In genomic region chr10:121919016-121919415, GRCm38 (mm10) we compare ENCODE assay signal across 24 mouse cellular contexts.
DNase-seq lines count a peak whose midpoint lies in the region; ATAC-seq and TF ChIP-seq lines count a peak whose summit lies in the region.
"Had no signal": no experiment of that assay in that cellular context is flagged by ENCODE, and none has a peak within 500 bp of the region (broad histone marks: within the 10 kb centered on the region; RNA-seq: fewer than 3 reads in every experiment).

No protein-coding gene starts in this region.

- no peak overlapping the region for H3K4me3 ChIP-seq in forebrain, embryonic 14.5 days (ENCODE audit: low read depth, low read length)
- H3K4me3 ChIP-seq in forebrain, embryonic 16.5 days (replicated peaks; ENCODE audit: low read length) = no peak overlapping the region
- H3K4me3 ChIP-seq in midbrain, postnatal 0 days (ENCODE audit: low read depth, low read length) = no peak overlapping the region
- H3K4me3 ChIP-seq in midbrain, embryonic 14.5 days (replicated peaks; ENCODE audit: low read depth, low read length) = no peak overlapping the region
- H3K4me3 ChIP-seq: erythroblast, embryonic 14.5 days; forebrain, embryonic 15.5 days; hindbrain, embryonic 12.5 days had no signal

- ATAC-seq in forebrain, embryonic 14.5 days = no peak
- no peak for ATAC-seq in forebrain, embryonic 16.5 days
- no peak for ATAC-seq in midbrain, postnatal 0 days (ENCODE audit: low FRiP score)
- no peak for ATAC-seq in midbrain, embryonic 14.5 days (ENCODE audit: low FRiP score, low TSS enrichment)
- ATAC-seq: CD4-positive, CD25-positive, alpha-beta regulatory T cell, adult 4 months; forebrain, embryonic 15.5 days; inflammation-experienced regulatory T-cells, adult 6 months; intestine, embryonic 16.5 days; Patski had no signal

- H3K36me3 ChIP-seq in forebrain, embryonic 14.5 days (ENCODE audit: control insufficient read depth, insufficient read depth, low read length) = no peaks in the 10 kb centered on the region
- no peaks in the 10 kb centered on the region for H3K36me3 ChIP-seq in forebrain, embryonic 16.5 days (ENCODE audit: control insufficient read depth, insufficient read depth)
- H3K36me3 ChIP-seq in midbrain, postnatal 0 days (ENCODE audit: insufficient read depth, low read length) = peaks cover 4% of the 10 kb centered on the region; the same call in 1 of the 2 replicates
- H3K36me3 ChIP-seq in midbrain, embryonic 14.5 days (ENCODE audit: control insufficient read depth, insufficient read depth, low read length) = peaks cover 18% of the 10 kb centered on the region; the same call in 1 of the 2 replicates

- no peak overlapping the region for H3K9ac ChIP-seq in forebrain, embryonic 14.5 days (ENCODE audit: low read length)
- H3K9ac ChIP-seq in forebrain, embryonic 16.5 days (replicated peaks; ENCODE audit: low read depth, low read length) = no peak overlapping the region
- H3K9ac ChIP-seq in midbrain, postnatal 0 days (replicated peaks; ENCODE audit: low read length, poor library complexity, severe bottlenecking) = no peak overlapping the region
- H3K9ac ChIP-seq in midbrain, embryonic 14.5 days (replicated peaks; ENCODE audit: low read length) = no peak overlapping the region
- H3K9ac ChIP-seq: forebrain, embryonic 15.5 days; hindbrain, embryonic 12.5 days had no signal

- DNase-seq in forebrain, embryonic 14.5 days (ENCODE audit: low spot score) = peak; percentile 17
- DNase-seq in midbrain, postnatal 0 days (ENCODE audit: low spot score) = no peak
- DNase-seq in midbrain, embryonic 14.5 days = no peak
- peak; percentile 39 for DNase-seq in brain, embryonic 14.5 days (ENCODE audit: low read depth)
- peak; percentile 65 for DNase-seq in retina, postnatal 1 day
- DNase-seq in adrenal gland, adult 18-20 months (ENCODE audit: low spot score in 2 of 2) = no peak
- DNase-seq in right cerebral cortex, postnatal 10 days (ENCODE audit: low spot score in 2 of 2) = no peak
- DNase-seq: adrenal gland, postnatal 10 days; cerebellum, adult 11-12 months; cerebellum, adult 8-10 months; cerebellum, postnatal 36 days; embryo, embryonic 11 days; gastrocnemius, postnatal 14 days; heart, adult 11 months; kidney, adult 18-20 months had no signal

- no peak for TF ChIP-seq POLR2A in brain, embryonic 14.5 days (IDR thresholded peaks at IDR 0.05; ENCODE audit: borderline replicate concordance, extremely low read depth, insufficient read depth, insufficient read length, poor library complexity, severe bottlenecking)

- no peaks in the 10 kb centered on the region for H3K9me3 ChIP-seq in forebrain, embryonic 14.5 days (replicated peaks; ENCODE audit: control insufficient read depth, low read length)
- no peaks in the 10 kb centered on the region for H3K9me3 ChIP-seq in forebrain, embryonic 16.5 days (ENCODE audit: control insufficient read depth, low read length)
- H3K9me3 ChIP-seq in midbrain, postnatal 0 days (ENCODE audit: low read length) = no peaks in the 10 kb centered on the region
- H3K9me3 ChIP-seq in midbrain, embryonic 14.5 days (ENCODE audit: control insufficient read depth, low read length) = no peaks in the 10 kb centered on the region
- H3K9me3 ChIP-seq: forebrain, embryonic 15.5 days; hindbrain, embryonic 12.5 days had no signal

- no peaks in the 10 kb centered on the region for H3K27me3 ChIP-seq in forebrain, embryonic 14.5 days (replicated peaks; ENCODE audit: control insufficient read depth, insufficient read depth, low read length)
- no peaks in the 10 kb centered on the region for H3K27me3 ChIP-seq in forebrain, embryonic 16.5 days (replicated peaks; ENCODE audit: control insufficient read depth, insufficient read depth, low read length)
- no peaks in the 10 kb centered on the region for H3K27me3 ChIP-seq in midbrain, postnatal 0 days (ENCODE audit: insufficient read depth, low read length)
- H3K27me3 ChIP-seq in midbrain, embryonic 14.5 days (ENCODE audit: control insufficient read depth, insufficient read depth, low read length) = no peaks in the 10 kb centered on the region
- H3K27me3 ChIP-seq: forebrain, embryonic 15.5 days; hindbrain, embryonic 12.5 days; Patski had no signal

- H3K4me2 ChIP-seq in forebrain, embryonic 14.5 days (ENCODE audit: low read length) = no peak overlapping the region
- no peak overlapping the region for H3K4me2 ChIP-seq in forebrain, embryonic 16.5 days (ENCODE audit: low read length)
- H3K4me2 ChIP-seq in midbrain, postnatal 0 days (ENCODE audit: low read depth, low read length, poor library complexity, severe bottlenecking) = no peak overlapping the region
- H3K4me2 ChIP-seq in midbrain, embryonic 14.5 days (ENCODE audit: low read length) = no peak overlapping the region
- H3K4me2 ChIP-seq: forebrain, embryonic 15.5 days; heart, embryonic 11.5 days; hindbrain, embryonic 12.5 days had no signal

- TF ChIP-seq CTCF in midbrain, postnatal 0 days (IDR thresholded peaks at IDR 0.05) = no peak
- no peak for TF ChIP-seq CTCF in brain, embryonic 14.5 days (IDR thresholded peaks at IDR 0.05; ENCODE audit: borderline replicate concordance, extremely low read depth, insufficient read depth, insufficient read length)

- peaks cover 9% of the 10 kb centered on the region; the same call in 1 of the 2 replicates for H3K4me1 ChIP-seq in forebrain, embryonic 14.5 days (ENCODE audit: control insufficient read depth, insufficient read depth, low read length)
- H3K4me1 ChIP-seq in forebrain, embryonic 16.5 days (replicated peaks; ENCODE audit: control insufficient read depth, insufficient read depth, low read length) = 0 out of 2 replicates have a peak, but pooled peaks cover 2% of the 10 kb centered on the region
- H3K4me1 ChIP-seq in midbrain, postnatal 0 days (ENCODE audit: insufficient read depth, low read length) = 0 out of 2 replicates have a peak, but pooled peaks cover 2% of the 10 kb centered on the region
- 0 out of 2 replicates have a peak, but pooled peaks cover 3% of the 10 kb centered on the region for H3K4me1 ChIP-seq in midbrain, embryonic 14.5 days (ENCODE audit: control insufficient read depth, insufficient read depth, low read length)

- no peak overlapping the region for H3K27ac ChIP-seq in forebrain, embryonic 14.5 days (ENCODE audit: low read depth, low read length)
- no peak overlapping the region for H3K27ac ChIP-seq in forebrain, embryonic 16.5 days (ENCODE audit: low read length)
- 0 out of 2 replicates have a peak overlapping the region, but pooled peaks have one; percentile 26 for H3K27ac ChIP-seq in midbrain, postnatal 0 days (ENCODE audit: low read depth, low read length)
- no peak overlapping the region for H3K27ac ChIP-seq in midbrain, embryonic 14.5 days (replicated peaks; ENCODE audit: low read depth, low read length)
- H3K27ac ChIP-seq: forebrain, embryonic 15.5 days; hindbrain, embryonic 12.5 days had no signal

- WGBS in forebrain, embryonic 14.5 days = 24% methylated on average over 8 of the region's 8 CpGs
- 28% methylated on average over 8 of the region's 8 CpGs for WGBS in forebrain, embryonic 16.5 days
- WGBS in midbrain, postnatal 0 days = 59% methylated on average over 8 of the region's 8 CpGs
- 74% methylated on average over 8 of the region's 8 CpGs for WGBS in midbrain, embryonic 14.5 days

Comparison
In these comparisons a context has a peak if more than half of its experiments do, and no peak if none do; other contexts are left out.
1. DNase-seq: peak in forebrain, embryonic 14.5 days (single experiment), brain, embryonic 14.5 days (single experiment) and retina, postnatal 1 day (single experiment); none in midbrain, postnatal 0 days (single experiment), midbrain, embryonic 14.5 days (single experiment), adrenal gland, adult 18-20 months (0 of 2) and right cerebral cortex, postnatal 10 days (0 of 2).